Mouse (Mus musculus): ENCODE measurements around the gene Aqp7.

Aqp7 gene

DNA sequence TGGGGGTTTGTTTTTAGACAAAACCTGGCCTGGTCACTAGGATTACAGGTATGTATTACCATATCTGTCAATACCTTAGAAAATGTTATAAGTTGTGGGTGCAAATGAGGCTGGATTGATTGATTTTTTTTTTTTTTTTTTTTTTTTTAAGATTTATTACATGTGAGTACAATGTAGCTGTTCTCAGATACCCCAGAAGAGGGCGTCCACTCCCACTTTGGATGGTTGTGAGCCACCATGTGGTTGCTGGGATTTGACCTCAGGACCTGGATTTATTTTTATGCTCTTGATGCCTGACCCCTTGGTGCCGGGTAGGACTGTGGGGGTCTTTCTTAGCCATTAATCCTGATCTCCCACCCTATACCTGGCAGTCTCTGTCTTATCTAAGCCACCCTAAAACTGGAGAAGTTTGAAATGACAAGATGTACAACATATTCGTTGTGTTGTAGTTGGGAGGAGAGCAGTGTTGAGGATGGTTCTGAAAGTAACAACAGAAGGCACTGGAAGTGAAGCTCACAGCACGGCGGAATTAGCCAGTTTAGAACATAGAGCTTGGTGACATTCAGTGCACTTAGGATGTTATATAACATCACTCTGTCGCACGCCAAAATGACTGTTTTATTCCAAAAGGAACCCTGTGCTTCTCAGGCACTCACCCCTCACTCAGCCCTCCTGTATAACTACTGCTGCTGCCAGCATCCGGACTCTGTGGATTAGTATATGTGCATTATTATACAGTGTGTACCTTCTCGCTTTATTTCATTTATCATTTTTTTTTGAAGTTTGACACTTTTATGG, 46.9 kb downstream of the Aqp7 start:
- DNase-seq (ENCODE audit: low spot score in 2 of 2) = no peak

DNA sequence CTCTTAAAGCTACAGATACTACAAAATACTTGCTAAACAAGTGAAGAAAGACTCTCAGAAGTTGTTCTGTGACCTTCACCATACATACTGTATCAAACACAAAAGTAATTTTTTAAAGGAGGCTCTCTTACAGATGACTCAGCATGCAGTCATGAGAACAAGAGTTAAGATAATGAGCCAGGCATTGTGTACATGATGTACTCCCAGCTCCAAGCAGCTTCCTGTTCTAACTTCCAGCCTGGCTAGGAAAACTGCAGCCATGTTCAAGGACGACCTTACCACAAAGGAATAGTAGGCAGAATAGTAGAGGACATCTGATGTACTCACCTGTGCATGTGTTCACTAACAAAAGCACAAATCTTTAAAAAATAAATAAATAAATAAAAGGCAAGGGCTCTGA, 47.7 kb downstream of the Aqp7 start:
- no peak for DNase-seq (ENCODE audit: low spot score in 2 of 2)

DNA sequence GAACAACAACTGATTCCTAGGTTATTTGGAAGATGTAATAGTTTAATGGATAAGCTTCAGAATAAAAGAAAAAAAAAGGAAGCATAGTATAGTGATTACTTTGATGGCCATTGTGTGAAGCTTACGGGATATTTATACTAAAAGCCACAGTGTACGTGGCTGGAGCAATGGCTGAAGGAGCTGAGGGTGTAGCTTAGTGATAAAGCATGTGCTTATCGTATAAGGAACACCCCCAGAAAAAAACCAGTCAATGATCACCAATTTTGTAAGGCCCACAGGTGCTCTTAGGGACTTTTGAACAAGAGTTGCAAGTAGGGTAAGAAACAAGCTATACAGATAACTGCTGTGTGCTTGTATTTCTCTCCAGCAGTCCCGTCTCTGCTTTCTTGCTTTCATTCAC, 50.0 kb downstream of the Aqp7 start:
- no peak for DNase-seq (ENCODE audit: low spot score in 2 of 2)

DNA sequence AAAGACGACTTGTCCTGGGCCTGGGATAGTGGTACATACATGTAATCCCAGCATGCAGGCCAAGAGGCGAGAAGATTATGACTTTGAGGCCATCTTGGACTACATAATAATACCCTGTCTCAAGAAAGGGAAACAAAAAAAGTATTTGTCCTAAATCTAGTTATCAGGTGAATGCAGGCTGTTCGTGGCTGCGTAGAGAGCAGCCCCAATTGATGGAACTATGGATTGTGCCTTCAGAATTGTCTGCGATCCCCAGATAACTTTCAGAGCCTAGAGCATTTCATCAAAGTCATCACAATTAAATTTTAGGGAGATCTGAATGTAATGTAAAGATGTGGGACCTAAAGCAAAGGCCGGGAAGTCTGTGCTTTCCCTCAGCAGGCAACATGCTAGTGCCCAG, 51.6 kb downstream of the Aqp7 start:
- no peak for DNase-seq (ENCODE audit: low spot score in 2 of 2)

DNA sequence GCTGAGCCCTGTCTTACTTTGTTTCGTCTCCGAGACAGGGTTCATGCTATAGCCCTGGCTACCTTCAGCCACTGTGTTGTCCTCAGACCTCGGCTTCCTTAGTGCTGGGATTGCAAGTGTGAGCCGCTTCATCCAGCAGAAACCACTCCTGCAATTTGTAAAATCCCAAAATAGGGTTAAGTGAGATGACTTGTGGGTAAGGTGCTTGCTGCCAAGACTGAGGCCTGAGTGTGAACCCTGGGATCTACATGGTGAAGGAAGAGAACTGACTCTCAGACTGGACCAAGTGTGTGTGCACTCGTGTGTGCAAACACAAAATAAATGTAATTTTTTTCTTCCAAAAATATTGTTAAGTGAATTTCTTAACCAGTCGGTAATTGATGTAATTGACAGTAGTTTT, 58.3 kb downstream of the Aqp7 start:
- no peak for DNase-seq (ENCODE audit: low spot score in 2 of 2)

DNA sequence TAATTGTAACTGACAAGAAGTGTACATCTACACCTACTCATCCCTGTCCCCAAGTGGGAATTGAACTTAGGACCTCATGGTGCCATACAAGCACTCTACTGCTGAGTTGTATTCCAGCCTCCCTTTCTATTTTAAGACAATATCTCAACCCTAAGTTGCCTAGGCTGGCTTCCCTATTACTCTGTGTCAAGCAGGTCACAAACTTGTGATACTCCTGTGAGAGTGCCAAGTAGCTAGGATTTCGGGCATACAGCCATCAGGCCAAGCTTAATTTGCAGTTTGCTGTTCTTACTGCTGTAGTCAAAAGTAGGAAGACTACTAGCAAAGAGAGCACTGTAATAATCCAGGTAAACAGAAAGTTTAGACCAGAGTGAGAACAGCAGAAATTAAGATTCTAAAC, 64.3 kb downstream of the Aqp7 start:
- DNase-seq (ENCODE audit: low spot score in 2 of 2) = no peak
